Mouse (Mus musculus) G1E (cell line): Measurements from ENCODE around the gene Flt3l.

ENCODE experiments used
- CTCF ChIP-seq: IDR thresholded peaks from 2 replicates; pipeline ENCODE4 v1.5.1; 2012; ENCODE audit warnings: low read depth, low read length, inconsistent platforms, mixed read lengths
- GATA1 ChIP-seq: IDR thresholded peaks from 2 replicates; pipeline ENCODE4 v1.6.1; 2012; ENCODE audit warnings: borderline replicate concordance, low read length, inconsistent platforms, mixed read lengths
- GATA2 ChIP-seq: IDR thresholded peaks from 2 replicates; pipeline ENCODE4 v1.6.1; 2012; ENCODE audit warnings: low read depth, low read length, inconsistent platforms, borderline replicate concordance
- TAL1 ChIP-seq: conservative IDR thresholded peaks from 2 replicates; pipeline ENCODE4 v1.6.1; 2012; ENCODE audit warnings: low read depth, low read length, inconsistent platforms, mixed read lengths

DNA sequence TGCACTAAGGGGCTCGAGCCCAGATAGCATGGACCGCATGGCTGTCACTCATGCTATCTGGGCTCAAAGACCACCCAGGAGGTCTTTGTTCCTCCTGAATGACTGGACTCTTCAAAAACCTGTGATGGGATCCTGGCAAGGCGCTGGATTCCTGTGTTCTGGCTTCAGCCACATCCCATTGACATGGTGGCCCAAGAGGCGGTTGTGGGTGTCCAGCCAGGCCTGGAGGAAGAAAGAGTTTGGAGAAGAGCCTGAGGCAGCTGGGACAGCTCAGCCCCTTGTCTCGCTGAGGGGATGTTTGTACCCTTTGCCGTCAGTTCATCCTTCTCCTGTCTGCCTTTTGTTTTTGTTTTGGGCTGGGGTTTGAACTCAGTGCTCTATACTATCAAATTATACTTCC, 13.3 kb upstream of the Flt3l start:
- TF ChIP-seq TAL1: no peak
- TF ChIP-seq CTCF: no peak
- TF ChIP-seq GATA2: no peak
- no peak for TF ChIP-seq GATA1
